Mouse (Mus musculus): ENCODE results near the gene Elk4. TPM values are rescaled to one million over a fixed set of nuclear protein-coding genes. Genes with fewer than 3 reads are reported as not detected.

The Elk4 gene
- polyA plus RNA-seq, 1 experiment: 33.7 TPM

DNA sequence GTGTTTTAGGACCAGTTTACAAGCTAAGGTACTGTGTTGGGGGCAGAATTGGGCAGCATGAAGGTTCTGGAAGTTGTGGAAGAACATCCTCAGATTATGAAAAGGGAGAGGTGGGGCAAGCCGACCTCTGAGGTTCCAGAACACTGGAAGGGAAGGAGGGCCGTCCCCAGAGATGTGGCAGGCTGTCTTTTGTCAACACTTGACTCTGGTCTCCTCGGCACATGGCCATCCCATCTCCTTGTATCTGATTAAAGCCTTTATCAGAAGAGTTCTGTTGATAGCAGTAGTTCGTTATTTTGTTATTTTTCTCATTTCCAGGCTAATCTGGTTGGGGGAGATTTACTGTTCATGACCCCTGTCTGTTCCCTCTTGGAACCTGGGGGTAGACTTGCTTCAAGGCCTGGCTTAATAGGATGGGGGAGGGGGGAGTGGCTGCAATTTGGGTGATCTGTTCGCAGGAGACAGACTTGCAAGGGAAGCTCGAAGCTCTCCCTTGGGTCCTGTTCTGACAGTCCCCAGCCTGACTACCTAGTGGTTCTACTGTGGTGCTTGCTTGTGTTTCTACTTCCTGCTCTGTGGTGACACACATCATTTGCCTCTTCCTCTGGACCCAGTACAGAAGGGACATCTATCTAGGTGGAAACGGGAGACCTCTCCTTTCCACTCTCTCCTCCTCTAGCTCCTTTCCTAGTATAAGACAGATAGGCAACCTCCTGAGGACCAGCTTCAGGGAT, 52.8 kb downstream of the Elk4 start:
- Histone ChIP-seq H3K27me3 (ENCODE audit: control insufficient read depth, insufficient read depth, low read length, poor library complexity, severe bottlenecking) (no peaks in the 10 kb centered on the region), H3K27ac (ENCODE audit: insufficient read depth, low read length) (no peak overlapping the region), H3K36me3 (ENCODE audit: control insufficient read depth, insufficient read depth, low read length, poor library complexity, severe bottlenecking) (no peaks in the 10 kb centered on the region), H3K4me1 (ENCODE audit: control insufficient read depth, insufficient read depth, low read length) (no peaks in the 10 kb centered on the region), H3K9me3 (replicated peaks; ENCODE audit: control insufficient read depth, insufficient read depth, low read length, poor library complexity, severe bottlenecking) (no peaks in the 10 kb centered on the region), H3K9ac (ENCODE audit: low read depth, poor library complexity, severe bottlenecking) (no peak overlapping the region), H3K4me3 (ENCODE audit: low read depth, low read length) (no peak overlapping the region)
- TF ChIP-seq EP300 (IDR thresholded peaks at IDR 0.05; ENCODE audit: insufficient read depth, low read depth, low read length): no peak
- TF ChIP-seq CTCF (IDR thresholded peaks at IDR 0.05; ENCODE audit: low read depth, low read length): no peak
- TF ChIP-seq POLR2A (IDR thresholded peaks at IDR 0.05; ENCODE audit: insufficient read depth, low read length): no peak

DNA sequence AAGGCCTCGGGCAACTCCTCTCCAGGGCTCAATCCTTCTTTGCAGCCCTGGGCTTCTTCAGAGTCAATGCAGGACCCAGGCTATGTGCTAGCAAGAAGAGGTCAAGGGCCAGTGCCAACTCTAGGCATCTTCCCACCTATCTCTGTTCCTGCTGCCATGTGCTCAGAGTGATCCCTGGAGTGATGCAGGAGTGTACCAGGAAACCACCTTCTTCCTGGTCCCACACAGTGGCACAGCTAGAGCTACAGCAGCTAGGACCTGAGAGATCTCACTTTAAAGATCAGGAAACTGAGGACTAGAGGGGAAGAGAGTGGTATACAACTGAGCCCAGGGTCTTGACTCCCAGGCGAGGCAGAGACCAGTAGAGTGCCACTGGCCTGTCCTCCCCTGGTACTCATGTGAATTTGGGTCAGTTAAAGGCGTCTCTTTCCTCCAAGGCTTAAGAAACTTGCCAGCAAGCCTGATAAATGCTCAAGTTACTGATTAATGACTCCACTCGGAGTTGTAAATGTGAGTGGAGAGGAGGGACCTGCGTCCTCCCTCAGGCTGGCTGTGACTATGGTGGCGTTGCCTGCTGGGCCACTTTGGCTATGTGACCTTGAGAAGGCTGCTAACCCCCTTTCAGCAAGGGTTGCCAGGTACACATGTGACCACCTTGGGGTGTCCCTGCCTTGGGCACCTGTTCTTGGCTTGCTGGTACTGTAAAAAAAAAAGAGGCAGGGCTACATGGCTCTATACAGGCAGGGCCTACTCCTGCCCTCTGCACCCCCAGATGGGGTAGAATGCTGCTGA, 54.5 kb downstream of the Elk4 start:
- Histone ChIP-seq H3K36me3 (ENCODE audit: control insufficient read depth, insufficient read depth, low read length, poor library complexity, severe bottlenecking) (no peaks in the 10 kb centered on the region), H3K9me3 (replicated peaks; ENCODE audit: control insufficient read depth, insufficient read depth, low read length, poor library complexity, severe bottlenecking) (no peaks in the 10 kb centered on the region), H3K4me3 (ENCODE audit: low read depth, low read length) (no peak overlapping the region), H3K27me3 (ENCODE audit: control insufficient read depth, insufficient read depth, low read length, poor library complexity, severe bottlenecking) (no peaks in the 10 kb centered on the region), H3K4me1 (ENCODE audit: control insufficient read depth, insufficient read depth, low read length) (no peaks in the 10 kb centered on the region), H3K27ac (ENCODE audit: insufficient read depth, low read length) (no peak overlapping the region), H3K9ac (ENCODE audit: low read depth, poor library complexity, severe bottlenecking) (no peak overlapping the region)
- TF ChIP-seq CTCF (IDR thresholded peaks at IDR 0.05; ENCODE audit: low read depth, low read length) (no peak), POLR2A (IDR thresholded peaks at IDR 0.05; ENCODE audit: insufficient read depth, low read length) (no peak), EP300 (IDR thresholded peaks at IDR 0.05; ENCODE audit: insufficient read depth, low read depth, low read length) (no peak)

DNA sequence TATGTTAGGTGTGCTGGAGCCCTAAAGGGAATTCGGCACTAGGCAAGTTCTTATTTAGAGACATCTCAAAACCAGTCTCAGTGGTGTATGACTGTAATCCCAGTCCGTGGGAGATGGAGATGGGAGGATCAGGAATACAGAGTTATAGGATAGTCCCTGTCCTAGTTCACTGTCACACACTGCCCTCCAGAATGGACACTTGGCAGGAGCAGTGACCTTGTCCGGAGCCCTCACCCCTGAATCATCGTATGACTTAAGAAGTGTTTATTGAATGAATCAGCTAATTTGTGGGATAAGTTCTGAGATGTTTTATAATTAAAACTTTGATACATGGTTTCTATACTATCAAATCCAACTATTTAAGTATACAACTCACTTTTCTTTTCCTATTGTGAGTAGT, 55.7 kb downstream of the Elk4 start:
- H3K4me1 ChIP-seq (ENCODE audit: control insufficient read depth, insufficient read depth, low read length): no peaks in the 10 kb centered on the region
- H3K27ac ChIP-seq (ENCODE audit: insufficient read depth, low read length): no peak overlapping the region
- no peak overlapping the region for H3K9ac ChIP-seq (ENCODE audit: low read depth, poor library complexity, severe bottlenecking)
- no peaks in the 10 kb centered on the region for H3K27me3 ChIP-seq (ENCODE audit: control insufficient read depth, insufficient read depth, low read length, poor library complexity, severe bottlenecking)
- no peak overlapping the region for H3K4me3 ChIP-seq (ENCODE audit: low read depth, low read length)
- H3K9me3 ChIP-seq (replicated peaks; ENCODE audit: control insufficient read depth, insufficient read depth, low read length, poor library complexity, severe bottlenecking): no peaks in the 10 kb centered on the region
- no peaks in the 10 kb centered on the region for H3K36me3 ChIP-seq (ENCODE audit: control insufficient read depth, insufficient read depth, low read length, poor library complexity, severe bottlenecking)
- TF ChIP-seq CTCF (IDR thresholded peaks at IDR 0.05; ENCODE audit: low read depth, low read length): no peak
- no peak for TF ChIP-seq POLR2A (IDR thresholded peaks at IDR 0.05; ENCODE audit: insufficient read depth, low read length)
- no peak for TF ChIP-seq EP300 (IDR thresholded peaks at IDR 0.05; ENCODE audit: insufficient read depth, low read depth, low read length)

DNA sequence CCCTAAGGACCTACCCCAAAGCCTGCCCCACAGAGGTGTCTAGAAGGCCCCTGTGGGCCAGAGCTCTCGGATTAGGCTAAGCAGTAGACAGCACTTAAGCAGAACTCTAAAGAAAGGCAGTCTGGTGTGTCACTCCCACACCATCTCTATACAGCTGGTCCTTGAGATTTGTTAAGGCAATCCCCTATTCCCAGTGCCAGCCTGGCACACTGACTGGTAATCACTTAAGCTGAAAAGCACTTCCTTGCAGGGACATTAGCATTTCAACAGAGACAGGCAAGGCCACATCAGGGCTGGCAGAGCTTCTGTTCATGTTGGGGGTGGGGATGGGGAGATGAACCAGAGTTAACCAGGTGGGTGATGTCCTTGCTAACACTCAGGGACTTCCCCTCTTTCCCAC, 57.6 kb downstream of the Elk4 start:
- no peaks in the 10 kb centered on the region for H3K9me3 ChIP-seq (replicated peaks; ENCODE audit: control insufficient read depth, insufficient read depth, low read length, poor library complexity, severe bottlenecking)
- no peaks in the 10 kb centered on the region for H3K4me1 ChIP-seq (ENCODE audit: control insufficient read depth, insufficient read depth, low read length)
- no peak overlapping the region for H3K27ac ChIP-seq (ENCODE audit: insufficient read depth, low read length)
- H3K4me3 ChIP-seq (ENCODE audit: low read depth, low read length): no peak overlapping the region
- H3K36me3 ChIP-seq (ENCODE audit: control insufficient read depth, insufficient read depth, low read length, poor library complexity, severe bottlenecking): no peaks in the 10 kb centered on the region
- TF ChIP-seq POLR2A (IDR thresholded peaks at IDR 0.05; ENCODE audit: insufficient read depth, low read length): no peak
- TF ChIP-seq EP300 (IDR thresholded peaks at IDR 0.05; ENCODE audit: insufficient read depth, low read depth, low read length): no peak
- no peak for TF ChIP-seq CTCF (IDR thresholded peaks at IDR 0.05; ENCODE audit: low read depth, low read length)
- H3K9ac ChIP-seq (ENCODE audit: low read depth, poor library complexity, severe bottlenecking): no peak overlapping the region
- no peaks in the 10 kb centered on the region for H3K27me3 ChIP-seq (ENCODE audit: control insufficient read depth, insufficient read depth, low read length, poor library complexity, severe bottlenecking)

DNA sequence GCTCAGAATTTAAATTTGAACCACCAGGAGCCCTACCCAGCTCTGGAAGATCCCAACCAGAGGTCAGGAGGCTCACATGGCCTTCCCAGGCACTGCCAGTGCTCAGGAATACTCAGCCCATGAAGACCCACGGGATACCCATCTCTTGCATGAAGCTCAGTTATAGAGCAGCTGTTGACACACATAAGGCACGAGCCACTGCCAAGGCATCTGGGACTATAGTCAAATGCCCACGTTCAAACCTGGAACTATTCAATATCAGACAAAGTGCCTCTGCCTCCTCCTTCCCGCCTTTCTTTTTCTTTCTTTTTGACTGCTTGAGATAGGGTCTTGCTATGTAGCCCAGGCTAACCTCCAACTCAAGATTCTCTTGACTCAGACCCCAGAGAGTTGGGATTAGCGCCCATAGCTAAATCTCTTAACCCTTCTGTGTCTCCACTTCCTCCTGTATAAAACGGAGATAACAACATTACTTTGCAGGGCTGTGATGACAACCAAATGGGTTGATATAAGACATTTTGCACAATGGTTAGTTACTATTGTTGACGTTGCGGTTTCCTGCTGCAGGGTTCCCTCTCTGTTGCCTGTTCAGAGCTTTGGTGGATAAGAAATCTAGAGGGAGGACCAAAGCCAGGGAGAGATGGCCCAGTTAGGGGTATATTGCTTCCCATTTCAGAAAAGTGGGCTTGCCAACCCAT, 58.2 kb downstream of the Elk4 start:
- no peak overlapping the region for H3K27ac ChIP-seq (ENCODE audit: insufficient read depth, low read length)
- H3K4me1 ChIP-seq (ENCODE audit: control insufficient read depth, insufficient read depth, low read length): no peaks in the 10 kb centered on the region
- no peak overlapping the region for H3K4me3 ChIP-seq (ENCODE audit: low read depth, low read length)
- no peaks in the 10 kb centered on the region for H3K27me3 ChIP-seq (ENCODE audit: control insufficient read depth, insufficient read depth, low read length, poor library complexity, severe bottlenecking)
- TF ChIP-seq CTCF (IDR thresholded peaks at IDR 0.05; ENCODE audit: low read depth, low read length) (no peak), POLR2A (IDR thresholded peaks at IDR 0.05; ENCODE audit: insufficient read depth, low read length) (no peak), EP300 (IDR thresholded peaks at IDR 0.05; ENCODE audit: insufficient read depth, low read depth, low read length) (no peak)
- H3K9ac ChIP-seq (ENCODE audit: low read depth, poor library complexity, severe bottlenecking): no peak overlapping the region
- H3K36me3 ChIP-seq (ENCODE audit: control insufficient read depth, insufficient read depth, low read length, poor library complexity, severe bottlenecking): no peaks in the 10 kb centered on the region
- H3K9me3 ChIP-seq (replicated peaks; ENCODE audit: control insufficient read depth, insufficient read depth, low read length, poor library complexity, severe bottlenecking): no peaks in the 10 kb centered on the region

All from ES-Bruce4 (cell line).